In the genomic region with DNA sequence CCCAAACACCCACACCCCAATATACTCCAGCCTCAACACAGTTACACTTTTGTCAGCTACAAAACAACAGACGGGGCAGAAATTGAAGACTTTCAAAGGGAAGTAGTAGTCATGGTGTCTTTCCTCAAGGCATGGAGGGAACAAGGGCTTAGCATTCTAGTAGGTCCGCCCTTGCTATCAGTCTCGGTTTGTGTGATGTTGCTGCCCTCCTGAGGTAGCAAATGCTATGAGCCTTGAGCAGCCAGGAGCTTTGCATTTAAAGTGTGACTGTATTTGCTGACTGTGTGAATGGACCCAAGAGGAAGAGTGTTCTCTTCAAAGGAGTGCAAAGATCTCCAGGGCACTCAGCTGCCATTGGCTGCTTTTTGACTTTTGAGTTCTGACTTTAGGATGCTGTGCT, we compare ENCODE assay signal across 8 mouse cellular contexts.
DNase-seq lines count a peak whose midpoint lies in the region; ATAC-seq lines count a peak whose summit lies in the region.
"Not testable (repeated sequence)": the region's sequence is repeated elsewhere in the genome, so short reads cannot be mapped to it uniquely, and the experiment has no call there.

No protein-coding gene starts in this region.

- 18% methylated on average over 3 of the region's 3 CpGs for WGBS in liver, embryonic 16.5 days (ENCODE audit: insufficient replicate concordance)

- not testable (repeated sequence) for H3K4me2 ChIP-seq in liver, embryonic 16.5 days (ENCODE audit: low read depth, low read length)

- not testable (repeated sequence) for H3K27me3 ChIP-seq in liver, embryonic 16.5 days (ENCODE audit: control insufficient read depth, insufficient read depth, low read depth, low read length)

- not testable (repeated sequence) for H3K4me3 ChIP-seq in liver, embryonic 16.5 days (ENCODE audit: low read depth, low read length)

- 0 out of 2 replicates have a peak, but pooled peaks have one; percentile 58 for ATAC-seq in cerebellum, adult (ENCODE audit: insufficient number of reproducible peaks, low FRiP score, low TSS enrichment)
- ATAC-seq in liver, embryonic 16.5 days (ENCODE audit: low read depth), result peak; percentile 56; the same call in 1 of the 2 replicates

- H3K9ac ChIP-seq in liver, embryonic 16.5 days (ENCODE audit: low read depth, low read length), result not testable (repeated sequence)

- not testable (repeated sequence) for H3K4me1 ChIP-seq in liver, embryonic 16.5 days (ENCODE audit: control insufficient read depth, low read depth, low read length)

- H3K27ac ChIP-seq in liver, embryonic 16.5 days (ENCODE audit: low read length), result not testable (repeated sequence)

- peak; percentile 4 to 25 for DNase-seq in CD8-positive naive resting alpha-beta T cell, adult 2 months (ENCODE audit: low read depth in 2 of 2, low spot score in 2 of 2)
- peak; percentile 9 for DNase-seq in gastrocnemius, adult 18-20 months (ENCODE audit: low spot score)
- DNase-seq in induced T-regulatory cell, adult 2 months (ENCODE audit: low read depth), result peak; percentile 80
- DNase-seq in layer of hippocampus, adult 11-12 months (ENCODE audit: low spot score), result peak; percentile 25
- peak; percentile 80 for DNase-seq in naive thymus-derived CD4-positive, alpha-beta T cell, adult 2 months (ENCODE audit: low read depth)
- DNase-seq in thymus, postnatal 10 days (ENCODE audit: low spot score in 2 of 2), result peak; percentile 10 to 19

- H3K9me3 ChIP-seq in liver, embryonic 16.5 days (replicated peaks; ENCODE audit: control insufficient read depth, low read length), result not testable (repeated sequence)

- peaks cover 24% of the 10 kb centered on the region for H3K36me3 ChIP-seq in liver, embryonic 16.5 days (ENCODE audit: control insufficient read depth, insufficient read depth)

Comparison
In these comparisons a context has a peak if more than half of its experiments do, and no peak if none do; other contexts are left out.
1. DNase-seq: peak in every context shown above with its lines; median percentile 80 in induced T-regulatory cell, adult 2 months; 80 in naive thymus-derived CD4-positive, alpha-beta T cell, adult 2 months; 25 in layer of hippocampus, adult 11-12 months; 14 in CD8-positive naive resting alpha-beta T cell, adult 2 months; 14 in thymus, postnatal 10 days; 9 in gastrocnemius, adult 18-20 months.